Mouse (Mus musculus) embryonic stem cell, embryonic (primary cell): Measurements from ENCODE around the gene Gpr142.

Source experiments
- CTCF ChIA-PET, 4 experiments: fragments of 300-600 bp in 2 of 4; fragments of 350-600 bp in 2 of 4; sonication (Branson Sonifier 250); formaldehyde crosslinking; loops; one replicate each; lab custom pipeline; 2022; ENCODE audit warnings: inconsistent platforms in 2 of 4; lab: Charles Lee
- POLR2A ChIA-PET, 4 experiments: fragments of 300-600 bp in 2 of 4; fragments of 350-600 bp in 2 of 4; sonication (Branson Sonifier 250); formaldehyde crosslinking; loops; one replicate each; lab custom pipeline; 2022; ENCODE audit warnings: antibody characterized with exemption in 4 of 4, inconsistent platforms in 1 of 4; lab: Charles Lee

Gene Gpr142

GRCm38 (mm10) chr11:114798624-114799023 is at the start of gene Gpr142:
Gene Gpr142, plus strand, starts transcription at chr11:114798924.
- POLR2A ChIA-PET, result interaction anchor here in 1 of 4 experiments (0.6 kb wide), 1 partner anchor 78 kb away, joined by 3 read pairs; no protein-coding TSS in a partner anchor
- CTCF ChIA-PET, result interaction anchor here in 2 of 4 experiments (0.7 to 1.9 kb wide), 2 partner anchors 8 to 889 kb away, joined by 3 to 5 read pairs; no protein-coding TSS in a partner anchor

GRCm38 (mm10) chr11:114764820-114765818 is 33.6 kb upstream of the Gpr142 start, which contains the start of gene Kif19a:
Gene Kif19a, plus strand, starts transcription at chr11:114765388.
- ChIA-PET POLR2A (interaction anchor here in 1 of 4 experiments (1.0 kb wide), 1 partner anchor 54 kb away, joined by 3 read pairs; no protein-coding TSS in a partner anchor), CTCF (interaction anchor here in 2 of 4 experiments (0.6 to 1.0 kb wide), 4 partner anchors 20 to 1250 kb away, joined by 3 read pairs; no protein-coding TSS in a partner anchor)

- ChIA-PET CTCF (interaction anchor here in 3 of 4 experiments (0.6 to 1.8 kb wide), 5 partner anchors 19 to 157 kb away, joined by 3 to 6 read pairs (median 5); no protein-coding TSS in a partner anchor), POLR2A (interaction anchor here in 2 of 4 experiments (1.2 to 1.8 kb wide), 2 partner anchors 11 to 13 kb away, joined by 3 to 4 read pairs; no protein-coding TSS in a partner anchor)
These were observed 28.8 kb upstream of the Gpr142 start for GRCm38 (mm10) chr11:114769911-114770310.

- ChIA-PET POLR2A (no interaction called here), CTCF (interaction anchor here in 2 of 4 experiments (0.6 to 0.9 kb wide), 3 partner anchors 27 to 277 kb away, joined by 4 to 7 read pairs (median 5); no protein-coding TSS in a partner anchor)
These were observed 26.8 kb upstream of the Gpr142 start for GRCm38 (mm10) chr11:114771896-114772295.

- POLR2A ChIA-PET, result interaction anchor here in 1 of 4 experiments (1.3 kb wide), 1 partner anchor 10 kb away, joined by 4 read pairs; no protein-coding TSS in a partner anchor
- CTCF ChIA-PET, result interaction anchor here in 2 of 4 experiments (1.2 to 2.3 kb wide), 2 partner anchors 15 to 35 kb away, joined by 3 to 7 read pairs; partner anchors contain the start of gene Btbd17 (in 1 of the 2)
These were observed 18.6 kb upstream of the Gpr142 start for GRCm38 (mm10) chr11:114780076-114780475.

GRCm38 (mm10) chr11:114785892-114786291 is 12.8 kb upstream of the Gpr142 start:
- CTCF ChIA-PET, result interaction anchor here (0.5 to 2.0 kb wide), 23 partner anchors 9 to 178 kb away, joined by 3 to 12 read pairs (median 4); partner anchors contain the start of genes Btbd17 (in 1 of the 4) and Kif19a (in 1 of the 4)
- POLR2A ChIA-PET, result interaction anchor here in 2 of 4 experiments (0.6 to 1.4 kb wide), 6 partner anchors 9 to 47 kb away, joined by 3 to 7 read pairs (median 4); no protein-coding TSS in a partner anchor

GRCm38 (mm10) chr11:114786326-114786725 is 12.4 kb upstream of the Gpr142 start:
- ChIA-PET POLR2A (interaction anchor here in 1 of 4 experiments (0.6 to 1.4 kb wide), 5 partner anchors 8 to 48 kb away, joined by 3 to 7 read pairs (median 3); no protein-coding TSS in a partner anchor), CTCF (interaction anchor here in 3 of 4 experiments (0.6 to 2.0 kb wide), 17 partner anchors 8 to 179 kb away, joined by 3 to 12 read pairs (median 4); partner anchors contain the start of gene Btbd17 (in 1 of the 3))

GRCm38 (mm10) chr11:114787611-114788010 is 11.1 kb upstream of the Gpr142 start:
- ChIA-PET CTCF (interaction anchor here in 2 of 4 experiments (0.7 to 1.5 kb wide), 2 partner anchors 42 kb away, joined by 4 read pairs; no protein-coding TSS in a partner anchor), POLR2A (interaction anchor here in 1 of 4 experiments (0.9 kb wide), 1 partner anchor 114 kb away, joined by 3 read pairs; no protein-coding TSS in a partner anchor)

- POLR2A ChIA-PET, result interaction anchor here in 2 of 4 experiments (0.6 to 2.7 kb wide), 4 partner anchors 42 to 103 kb away, joined by 3 to 13 read pairs (median 5); no protein-coding TSS in a partner anchor
- CTCF ChIA-PET, result interaction anchor here (0.5 to 4.3 kb wide), 12 partner anchors 19 to 121 kb away, joined by 3 to 23 read pairs (median 3); partner anchors contain the start of gene Rpl38 (in 1 of the 4)
These were observed 9.5 kb upstream of the Gpr142 start for GRCm38 (mm10) chr11:114789061-114789714.

- ChIA-PET CTCF (interaction anchor here (0.5 to 4.3 kb wide), 12 partner anchors 22 to 121 kb away, joined by 3 to 23 read pairs (median 4); partner anchors contain the start of gene Rpl38 (in 1 of the 4)), POLR2A (interaction anchor here in 2 of 4 experiments (1.0 to 2.7 kb wide), 5 partner anchors 23 to 83 kb away, joined by 3 to 13 read pairs (median 3); no protein-coding TSS in a partner anchor)
These were observed 9.0 kb upstream of the Gpr142 start for GRCm38 (mm10) chr11:114789716-114790115.

GRCm38 (mm10) chr11:114790171-114790570 is 8.6 kb upstream of the Gpr142 start:
- ChIA-PET POLR2A (interaction anchor here in 3 of 4 experiments (0.7 to 2.7 kb wide), 8 partner anchors 12 to 122 kb away, joined by 3 to 13 read pairs (median 4); partner anchors contain the start of gene Rpl38 (in 1 of the 3)), CTCF (interaction anchor here (0.5 to 4.3 kb wide), 22 partner anchors 9 to 291 kb away, joined by 3 to 23 read pairs (median 4); partner anchors contain the start of genes Gpr142 (in 1 of the 4) and Rpl38 (in 1 of the 4))

- ChIA-PET CTCF (interaction anchor here (0.6 to 4.3 kb wide), 20 partner anchors 9 to 1446 kb away, joined by 3 to 23 read pairs (median 5); partner anchors contain the start of genes Gpr142 (in 1 of the 4) and Rpl38 (in 1 of the 4)), POLR2A (interaction anchor here in 3 of 4 experiments (0.5 to 2.7 kb wide), 12 partner anchors 12 to 312 kb away, joined by 3 to 15 read pairs (median 4); partner anchors contain the start of gene Rpl38 (in 1 of the 3))
These were observed 7.9 kb upstream of the Gpr142 start for GRCm38 (mm10) chr11:114790841-114791240.

- POLR2A ChIA-PET, result interaction anchor here in 3 of 4 experiments (0.5 to 2.7 kb wide), 16 partner anchors 9 to 312 kb away, joined by 3 to 15 read pairs (median 4); partner anchors contain the start of gene Rpl38 (in 1 of the 3)
- CTCF ChIA-PET, result interaction anchor here (0.6 to 4.3 kb wide), 21 partner anchors 8 to 290 kb away, joined by 3 to 23 read pairs (median 5); partner anchors contain the start of genes Gpr142 (in 1 of the 4) and Rpl38 (in 1 of the 4)
These were observed 7.3 kb upstream of the Gpr142 start for GRCm38 (mm10) chr11:114791351-114791889.

GRCm38 (mm10) chr11:114791891-114792411 is 6.8 kb upstream of the Gpr142 start:
- CTCF ChIA-PET, result interaction anchor here (0.6 to 4.3 kb wide), 16 partner anchors 8 to 289 kb away, joined by 3 to 23 read pairs (median 6); partner anchors contain the start of gene Rpl38 (in 1 of the 4)
- POLR2A ChIA-PET, result interaction anchor here in 3 of 4 experiments (0.6 to 2.7 kb wide), 13 partner anchors 9 to 124 kb away, joined by 3 to 13 read pairs (median 4); partner anchors contain the start of gene Rpl38 (in 1 of the 3)

- POLR2A ChIA-PET, result interaction anchor here in 2 of 4 experiments (0.5 to 2.2 kb wide), 6 partner anchors 27 to 125 kb away, joined by 3 to 6 read pairs (median 4); partner anchors contain the start of gene Rpl38 (in 1 of the 2)
- CTCF ChIA-PET, result interaction anchor here in 2 of 4 experiments (0.6 to 2.2 kb wide), 6 partner anchors 26 to 125 kb away, joined by 3 to 8 read pairs (median 6); partner anchors contain the start of gene Rpl38 (in 1 of the 2)
These were observed 5.7 kb upstream of the Gpr142 start for GRCm38 (mm10) chr11:114792931-114793494.
